Mouse (Mus musculus) forebrain, embryonic 12.5 days (tissue): Measurements from ENCODE around the gene Matn1. TPM values are rescaled to one million over a fixed set of nuclear protein-coding genes. Genes with fewer than 3 reads are reported as not detected.

ENCODE experiments used
- ATAC-seq: fragments of 200-750 bp; cut with Nextera tagmentation; 2 replicates; pipeline ENCODE4 v1.8.0; 2017; ENCODE audit warnings: moderate TSS enrichment; ENCODE audit not compliant: low FRiP score
- H3K27ac ChIP-seq: fragments of 300-500 bp; sonication (generic); 2 replicates; pipeline ENCODE4 v1.5.1; 2016; ENCODE audit warnings: mild to moderate bottlenecking
- H3K27me3 ChIP-seq: fragments of 300-500 bp; sonication (generic); 2 replicates; pipeline ENCODE4 v1.6.1; 2016; ENCODE audit warnings: mild to moderate bottlenecking
- H3K36me3 ChIP-seq: fragments of 300-500 bp; sonication (generic); replicated peaks from 2 replicates; pipeline ENCODE4 v1.6.1; 2016; ENCODE audit warnings: mild to moderate bottlenecking
- H3K4me1 ChIP-seq: fragments of 300-500 bp; sonication (generic); 2 replicates; pipeline ENCODE4 v1.6.1; 2016
- H3K4me2 ChIP-seq: fragments of 300-500 bp; sonication (generic); 2 replicates; pipeline ENCODE4 v1.6.1; 2016; ENCODE audit warnings: mild to moderate bottlenecking, moderate library complexity
- H3K4me3 ChIP-seq: fragments of 300-500 bp; sonication (generic); replicated peaks from 2 replicates; pipeline ENCODE4 v1.5.1; 2016; ENCODE audit warnings: mild to moderate bottlenecking
- H3K9ac ChIP-seq: fragments of 300-500 bp; sonication (generic); 2 replicates; pipeline ENCODE4 v1.6.1; 2016; ENCODE audit warnings: mild to moderate bottlenecking
- H3K9me3 ChIP-seq: fragments of 300-500 bp; sonication (generic); 2 replicates; pipeline ENCODE4 v1.6.1; 2016
- WGBS: fragments of 180-500 bp; shearing (Covaris S2); methylation state at CpG from one replicate; pipeline ENCODE4 v1.1.7; 2016; 5-methylcytosine and 5-hydroxymethylcytosine counted together
- polyA plus RNA-seq: library from polyadenylated mRNA; unstranded; fragments of >200 nt; fragmentation: Nextera tagmentation; extraction: Ambion mirVana; gene quantifications from 2 replicates; pipeline ENCODE4 v1.2.1, GENCODE M21; 2016

Matn1 gene
- polyA plus RNA-seq, 1 experiment from 2014 or later = 0.22 TPM

DNA sequence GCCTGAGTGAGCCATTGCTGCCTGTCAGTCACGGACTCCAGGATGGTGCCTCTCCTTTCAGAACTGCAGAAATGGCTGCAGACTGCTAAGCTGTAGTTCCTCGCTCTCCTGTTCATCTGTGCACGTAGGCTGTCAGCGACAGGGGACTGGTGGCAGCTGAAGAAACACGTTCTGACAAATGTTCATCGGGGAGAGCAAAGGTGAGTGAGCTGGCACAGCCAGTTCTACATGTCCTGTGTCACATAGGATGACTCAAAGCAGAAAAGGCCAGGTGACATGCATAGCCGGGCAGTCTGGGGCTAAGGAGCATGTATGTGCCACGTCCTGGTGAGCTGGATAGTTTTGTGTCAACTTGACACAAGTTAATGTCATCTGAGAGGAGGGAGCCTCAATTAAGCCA is 50.4 kb downstream of the Matn1 start:
- Histone ChIP-seq H3K9me3 (peaks cover 7% of the 10 kb centered on the region; the same call in 1 of the 2 replicates), H3K4me2 (no peak overlapping the region), H3K36me3 (no peaks in the 10 kb centered on the region), H3K9ac (no peak overlapping the region), H3K27ac (no peak overlapping the region), H3K4me1 (peaks cover 3% of the 10 kb centered on the region; the same call in 1 of the 2 replicates), H3K4me3 (no peak overlapping the region), H3K27me3 (peaks cover 4% of the 10 kb centered on the region; the same call in 1 of the 2 replicates)
- 90% methylated on average over 8 of the region's 8 CpGs for WGBS
- ATAC-seq = no peak

DNA sequence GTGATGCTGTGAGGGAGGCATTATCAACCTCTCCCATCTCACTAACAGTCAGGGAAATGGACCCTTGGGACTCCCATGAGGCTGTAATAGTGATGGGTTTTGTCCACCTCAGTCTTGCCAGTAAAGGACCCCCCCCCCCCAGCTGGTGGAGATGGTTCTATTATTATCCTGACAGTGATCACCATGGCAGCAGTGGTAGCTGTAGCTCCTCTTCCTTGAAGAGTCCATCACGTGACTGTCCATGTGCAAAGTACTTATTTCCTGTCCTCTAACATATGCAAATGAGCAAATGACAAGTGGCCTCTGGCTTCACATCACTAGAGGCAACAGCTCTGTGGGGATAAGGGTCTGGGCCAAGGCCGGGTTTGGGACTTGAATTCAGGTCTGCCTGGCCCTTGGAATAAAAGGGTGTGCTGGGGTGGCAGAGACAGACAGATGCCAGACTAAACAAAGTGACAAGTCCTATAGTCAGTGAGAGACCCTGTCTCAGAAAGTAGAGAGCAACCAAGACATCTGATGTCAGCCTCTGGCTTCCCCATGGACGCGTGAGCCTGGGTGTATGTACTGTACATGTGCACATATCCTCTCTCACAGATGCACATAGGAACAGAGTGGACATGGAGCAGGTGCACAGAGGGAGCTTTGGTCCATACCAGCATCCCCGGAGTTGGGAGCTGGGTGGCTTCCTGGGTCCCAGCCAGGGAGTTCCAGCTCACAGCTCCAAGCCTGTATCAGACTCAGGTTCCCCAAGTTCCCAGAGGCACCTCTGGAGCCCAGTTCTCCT is 55.8 kb downstream of the Matn1 start:
- no peak overlapping the region for H3K9ac ChIP-seq
- H3K27me3 ChIP-seq = no peaks in the 10 kb centered on the region
- peaks cover 15% of the 10 kb centered on the region for H3K4me1 ChIP-seq
- H3K4me2 ChIP-seq = no peak overlapping the region
- H3K27ac ChIP-seq = peak overlapping the region; percentile 67
- ATAC-seq = no peak
- no peaks in the 10 kb centered on the region for H3K36me3 ChIP-seq
- WGBS = 74% methylated on average over 5 of the region's 5 CpGs
- peaks cover 7% of the 10 kb centered on the region; the same call in 1 of the 2 replicates for H3K9me3 ChIP-seq
- H3K4me3 ChIP-seq = no peak overlapping the region

DNA sequence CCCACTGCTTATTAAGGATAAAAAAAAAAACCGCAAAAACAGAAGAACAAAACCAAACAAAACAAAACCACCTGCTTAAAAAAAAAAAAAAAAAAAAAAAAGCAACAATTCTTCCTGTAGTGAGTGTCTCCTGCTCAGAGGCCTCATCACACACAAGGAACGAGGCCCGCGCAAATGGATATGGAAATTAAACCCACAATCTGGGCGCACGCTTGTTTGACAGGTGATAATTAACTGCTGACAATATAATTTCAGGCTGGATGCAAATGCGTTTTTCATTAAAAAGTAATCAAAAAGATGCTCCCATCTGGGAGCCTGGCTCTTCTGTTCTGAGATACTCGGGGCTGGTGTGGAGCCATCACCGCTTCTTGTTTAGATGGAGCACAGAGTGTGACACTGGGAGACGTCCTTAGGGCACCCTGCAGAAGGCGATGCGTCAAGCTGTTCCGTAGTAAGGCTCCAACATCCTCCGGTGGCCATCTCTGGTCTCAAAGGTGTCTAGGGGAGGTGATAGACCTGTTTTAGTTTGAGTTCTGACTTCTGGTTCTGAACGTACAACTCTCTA is 56.5 kb downstream of the Matn1 start:
- Histone ChIP-seq H3K36me3 (no peaks in the 10 kb centered on the region), H3K27ac (peak overlapping the region; percentile 63), H3K9me3 (no peaks in the 10 kb centered on the region), H3K4me3 (no peak overlapping the region), H3K27me3 (no peaks in the 10 kb centered on the region), H3K4me1 (peaks cover 15% of the 10 kb centered on the region), H3K9ac (no peak overlapping the region), H3K4me2 (no peak overlapping the region)
- no peak for ATAC-seq
- WGBS = 63% methylated on average over 15 of the region's 15 CpGs

Other genes starting within 250 kb of the Matn1 start
- 37.4 and 44.3 TPM in 2 replicates for gene Sdc3, start 151.8 kb upstream of the Matn1 start, polyA plus RNA-seq
- gene Laptm5, start 31.3 kb upstream of the Matn1 start, polyA plus RNA-seq = 16.8 and 17.0 TPM in 2 replicates